Mouse (Mus musculus) heart, adult 8-10 months (tissue): ENCODE results near the gene Atp8a1. TPM values are rescaled to one million over a fixed set of nuclear protein-coding genes. Genes with fewer than 3 reads are reported as not detected.

Experiments used
- DNase-seq: peaks from one replicate; pipeline ENCODE4 v3.0.0; 2022; ENCODE audit warnings: low spot score
- total RNA-seq, 4 experiments: library from RNA; stranded (reverse); gene quantifications; 2 replicates each; pipeline ENCODE4 v1.2.4; 2022

Atp8a1 gene
- total RNA-seq, 4 experiments from 2014 or later: 24.5 to 29.8 (median 26.1) TPM

- no peak for DNase-seq
Observed at GRCm38 (mm10) chr5:67768708-67769107, 78.5 kb downstream of the Atp8a1 start.

GRCm38 (mm10) chr5:67764798-67765197, 82.4 kb downstream of the Atp8a1 start:
- no peak for DNase-seq

- no peak for DNase-seq
Observed at GRCm38 (mm10) chr5:67758126-67758525, 89.1 kb downstream of the Atp8a1 start.

GRCm38 (mm10) chr5:67756138-67756537, 91.1 kb downstream of the Atp8a1 start:
- peak; percentile 43 for DNase-seq

- no peak for DNase-seq
Observed at GRCm38 (mm10) chr5:67753057-67753456, 94.2 kb downstream of the Atp8a1 start.

- no peak for DNase-seq
Observed at GRCm38 (mm10) chr5:67752629-67753028, 94.6 kb downstream of the Atp8a1 start.

- peak; percentile 15 for DNase-seq
Observed at GRCm38 (mm10) chr5:67752007-67752406, 95.2 kb downstream of the Atp8a1 start.

GRCm38 (mm10) chr5:67739261-67739660, 108.0 kb downstream of the Atp8a1 start:
- no peak for DNase-seq

- no peak for DNase-seq
Observed at GRCm38 (mm10) chr5:67738133-67738532, 109.1 kb downstream of the Atp8a1 start.

- DNase-seq: peak; percentile 24
Observed at GRCm38 (mm10) chr5:67735771-67736170, 111.5 kb downstream of the Atp8a1 start.

GRCm38 (mm10) chr5:67733551-67734258, 113.5 kb downstream of the Atp8a1 start:
- DNase-seq: no peak

GRCm38 (mm10) chr5:67733150-67733549, 114.1 kb downstream of the Atp8a1 start:
- no peak for DNase-seq

GRCm38 (mm10) chr5:67727755-67728154, 119.5 kb downstream of the Atp8a1 start:
- peak; percentile 38 for DNase-seq

- DNase-seq: no peak
Observed at GRCm38 (mm10) chr5:67726810-67727209, 120.4 kb downstream of the Atp8a1 start.

- DNase-seq: no peak
Observed at GRCm38 (mm10) chr5:67701641-67702040, 145.6 kb downstream of the Atp8a1 start.

- DNase-seq: no peak
Observed at GRCm38 (mm10) chr5:67699418-67699817, 147.8 kb downstream of the Atp8a1 start.

- peak; percentile 48 for DNase-seq
Observed at GRCm38 (mm10) chr5:67698176-67698575, 149.1 kb downstream of the Atp8a1 start.

GRCm38 (mm10) chr5:67696741-67697596, 150.3 kb downstream of the Atp8a1 start:
- no peak for DNase-seq

- DNase-seq: peak; percentile 19
Observed at GRCm38 (mm10) chr5:67695055-67695710, 152.1 kb downstream of the Atp8a1 start.

- DNase-seq: no peak
Observed at GRCm38 (mm10) chr5:67690336-67690735, 156.9 kb downstream of the Atp8a1 start.

- no peak for DNase-seq
Observed at GRCm38 (mm10) chr5:67688001-67688400, 159.2 kb downstream of the Atp8a1 start.

GRCm38 (mm10) chr5:67685906-67686305, 161.3 kb downstream of the Atp8a1 start:
- DNase-seq: no peak
